Mouse (Mus musculus) lung, adult 2 months (tissue): ENCODE data around the gene Ccdc58. TPM values are rescaled to one million over a fixed set of nuclear protein-coding genes. Genes with fewer than 3 reads are reported as not detected.
"Not testable (repeated sequence)": the region's sequence is repeated elsewhere in the genome, so short reads cannot be mapped to it uniquely, and the experiment has no call there.

Experiments
- DNase-seq: peaks from one replicate; pipeline ENCODE4 v3.0.0; 2022
- H3K4me1 ChIP-seq: fragments of 200-500 bp; 2 replicates; pipeline ENCODE4 v1.6.1; 2011; ENCODE audit warnings: low read length; ENCODE audit not compliant: control insufficient read depth, insufficient read depth
- H3K4me3 ChIP-seq: fragments of 200-500 bp; replicated peaks from 2 replicates; pipeline ENCODE3; 2011; ENCODE audit warnings: low read depth, mild to moderate bottlenecking, control low read depth, low read length; ENCODE audit errors: extremely low read depth
- CTCF ChIP-seq: fragments of 200-500 bp; IDR thresholded peaks from 2 replicates; pipeline ENCODE4 v1.5.1; 2011; ENCODE audit warnings: mild to moderate bottlenecking, low read length, control low read depth; ENCODE audit not compliant: insufficient read depth
- POLR2A ChIP-seq: fragments of 200-500 bp; IDR thresholded peaks from 2 replicates; pipeline ENCODE4 v1.6.1; 2011; ENCODE audit warnings: low read depth, mild to moderate bottlenecking, control low read depth, low read length, borderline replicate concordance; ENCODE audit errors: extremely low read depth
- WGBS: fragments of 180-500 bp; shearing (Covaris S2); methylation state at CpG from one replicate; pipeline ENCODE4 v1.1.7; 2018; 5-methylcytosine and 5-hydroxymethylcytosine counted together
- polyA plus RNA-seq: library from polyadenylated mRNA; depleted of rRNA; stranded (reverse); fragments of >200 nt; gene quantifications from 2 replicates; pipeline ENCODE4 v1.2.3, GENCODE M21; 2012; rRNA removed

Ccdc58 gene
- polyA plus RNA-seq, 1 experiment: 6.8 TPM

DNA sequence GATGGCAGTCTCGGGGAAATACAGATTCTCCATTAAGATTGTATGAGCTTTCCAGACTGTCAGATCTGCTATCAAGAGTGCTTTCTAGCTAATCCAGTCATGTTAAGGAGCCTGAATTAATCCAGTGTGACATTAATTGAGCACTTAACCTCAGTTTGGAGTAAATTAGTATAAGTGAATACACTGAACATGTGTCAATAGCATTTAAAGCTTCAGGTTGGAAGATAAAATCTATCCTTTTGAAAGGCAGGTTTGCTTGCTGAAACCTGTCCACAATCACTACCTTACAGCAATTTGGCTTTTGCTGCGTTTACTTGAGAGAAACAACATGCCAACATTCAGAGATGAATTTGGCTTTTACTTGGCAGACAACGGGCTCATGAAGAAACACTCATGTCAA lies 22.6 kb downstream of the Ccdc58 start:
- Histone ChIP-seq H3K4me3 (no peak overlapping the region), H3K4me1 (no peaks in the 10 kb centered on the region)
- 75% methylated on average over 3 of the region's 3 CpGs for WGBS
- DNase-seq: no peak
- TF ChIP-seq CTCF (no peak), POLR2A (no peak)

DNA sequence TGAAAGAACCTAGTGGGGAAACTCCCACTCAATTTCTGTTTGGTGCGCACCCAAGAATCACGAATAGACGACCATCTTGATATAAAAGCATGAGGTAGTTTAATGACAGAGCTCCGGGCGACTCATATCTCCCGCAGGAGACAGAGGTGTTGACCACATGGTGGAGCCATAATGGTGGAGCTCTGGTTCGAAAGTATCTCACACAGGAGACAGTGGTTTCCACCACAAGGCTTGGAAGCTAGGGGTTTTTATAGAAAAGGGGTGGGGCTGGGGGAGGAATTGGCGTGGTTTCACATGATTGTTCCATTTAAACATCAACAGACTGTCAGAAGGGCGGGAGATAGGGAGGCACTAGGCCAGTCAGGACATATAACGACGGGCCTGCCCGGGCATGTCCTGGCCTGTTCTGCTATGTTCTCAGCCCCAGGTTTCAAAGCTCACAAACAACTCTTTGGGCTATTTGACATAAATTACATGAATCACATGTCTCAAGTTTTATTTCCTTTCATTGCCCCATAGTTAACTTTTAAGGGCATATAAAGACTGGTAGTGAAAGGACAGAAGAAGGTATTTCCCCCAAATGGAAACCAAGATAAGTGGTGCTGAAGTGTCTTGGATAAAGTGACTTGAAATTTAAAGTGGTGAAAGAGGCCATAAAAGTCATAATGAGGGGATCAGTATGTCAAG lies 26.5 kb downstream of the Ccdc58 start:
- WGBS: 84% methylated on average over 12 of the region's 12 CpGs
- H3K4me1 ChIP-seq, H3K4me3 ChIP-seq, DNase-seq: not testable (repeated sequence)

DNA sequence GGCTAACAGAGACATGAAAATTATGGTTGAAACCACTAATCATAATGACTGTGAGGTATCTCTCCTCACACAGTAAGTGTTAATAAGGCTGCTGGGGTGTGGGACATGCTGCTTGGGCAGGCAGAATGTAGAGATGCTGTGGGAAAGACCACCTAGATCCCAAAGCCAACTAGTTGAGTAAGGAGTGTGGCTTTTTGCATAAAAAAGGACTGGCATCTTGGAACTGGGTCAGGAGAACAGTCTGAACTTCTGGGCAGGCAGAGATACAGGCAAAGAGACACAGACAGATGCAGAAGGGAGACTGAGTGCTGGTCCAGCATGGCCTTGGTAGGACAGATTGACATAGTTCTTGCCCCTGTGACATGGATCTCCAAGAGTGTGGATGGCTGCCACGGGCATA lies 30.0 kb downstream of the Ccdc58 start:
- DNase-seq: no peak
- Histone ChIP-seq H3K4me1 (no peaks in the 10 kb centered on the region), H3K4me3 (no peak overlapping the region)
- WGBS: 81% methylated on average over 1 of the region's 1 CpGs
- no peak for TF ChIP-seq POLR2A
- TF ChIP-seq CTCF: no peak

DNA sequence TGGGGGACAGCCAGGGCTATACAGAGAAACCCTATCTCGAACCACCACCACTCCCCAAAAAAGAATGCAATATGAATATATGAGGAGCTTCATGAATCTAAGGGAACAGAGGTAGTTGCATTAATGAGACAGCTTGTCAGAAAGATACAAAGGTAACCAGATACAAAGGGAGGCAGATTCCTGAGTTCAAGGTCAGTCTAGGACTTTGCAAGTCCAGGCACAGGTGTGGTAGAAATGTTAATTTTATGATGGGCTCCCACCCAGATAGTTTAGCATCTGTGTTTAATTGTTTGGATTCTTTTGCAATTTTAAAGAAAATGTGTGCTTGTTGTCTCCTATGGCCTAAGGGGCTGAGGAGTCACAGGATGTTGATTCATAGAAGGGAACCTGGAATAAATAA lies 30.7 kb downstream of the Ccdc58 start:
- TF ChIP-seq POLR2A (no peak), CTCF (no peak)
- no peak for DNase-seq
- WGBS: 75% methylated on average over 1 of the region's 1 CpGs
- no peak overlapping the region for H3K4me3 ChIP-seq
- H3K4me1 ChIP-seq: no peaks in the 10 kb centered on the region

DNA sequence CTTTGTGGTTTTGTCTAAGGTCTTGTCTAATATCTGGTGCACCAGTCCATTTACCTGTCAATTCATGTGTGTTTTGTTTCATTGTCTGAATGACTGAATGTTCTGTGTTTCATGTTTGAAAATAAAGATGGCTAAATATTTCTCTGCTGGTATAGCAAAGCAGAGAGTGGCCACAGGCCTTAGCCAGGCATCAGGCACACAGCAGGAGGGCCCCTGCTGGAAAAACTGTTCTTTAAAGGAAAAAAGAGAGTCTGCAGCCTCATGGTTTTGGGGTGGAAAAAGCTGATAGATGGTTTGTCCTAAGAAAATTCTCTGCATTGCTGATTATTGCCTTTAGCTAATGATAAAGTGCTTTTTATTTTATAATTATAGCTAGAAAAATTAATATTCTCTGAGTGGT lies 40.0 kb downstream of the Ccdc58 start:
- not testable (repeated sequence) for H3K4me1 ChIP-seq, H3K4me3 ChIP-seq, DNase-seq

DNA sequence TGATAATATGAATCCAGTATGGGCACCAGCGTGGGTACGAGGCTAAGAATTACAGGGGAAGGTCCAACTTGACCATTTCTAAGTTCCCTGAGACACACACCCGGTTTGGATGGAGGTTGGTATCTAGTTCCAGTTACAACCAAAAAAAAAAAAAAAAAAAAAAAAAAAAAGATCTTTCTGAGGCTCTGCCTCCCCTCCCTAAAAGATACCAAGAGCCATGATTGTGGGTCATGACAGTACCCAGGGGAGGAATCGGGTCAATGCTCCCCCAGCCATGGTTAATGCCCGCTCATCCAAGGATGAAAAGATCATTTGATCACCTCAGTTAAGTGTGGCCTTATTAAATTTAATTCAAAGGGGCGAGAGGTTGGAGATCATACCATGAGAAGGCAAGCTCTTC lies 44.3 kb downstream of the Ccdc58 start:
- 91% methylated on average over 6 of the region's 6 CpGs for WGBS
- not testable (repeated sequence) for DNase-seq, H3K4me3 ChIP-seq, H3K4me1 ChIP-seq

DNA sequence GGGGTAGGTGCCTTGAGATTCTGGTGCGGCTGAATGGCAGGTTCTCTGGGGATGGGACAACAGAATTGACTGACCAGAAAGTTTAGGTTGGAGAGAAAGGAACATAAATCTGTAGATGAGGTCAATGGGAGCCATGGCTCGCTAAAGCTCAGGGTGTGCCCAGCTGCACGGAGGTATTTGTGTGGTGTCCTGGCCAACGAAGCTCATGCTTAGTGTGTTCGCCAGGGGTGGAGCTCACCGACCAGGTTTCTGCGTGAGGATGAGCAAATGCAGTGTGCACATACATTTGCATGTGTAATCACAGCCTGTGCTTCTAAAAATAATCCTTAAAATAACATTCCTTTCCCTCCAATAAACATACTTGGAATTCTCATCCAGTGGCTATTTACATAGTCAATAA lies 56.6 kb downstream of the Ccdc58 start:
- WGBS: 76% methylated on average over 7 of the region's 7 CpGs
- H3K4me3 ChIP-seq: no peak overlapping the region
- no peak for TF ChIP-seq CTCF
- TF ChIP-seq POLR2A: no peak
- no peaks in the 10 kb centered on the region for H3K4me1 ChIP-seq
- DNase-seq: no peak

DNA sequence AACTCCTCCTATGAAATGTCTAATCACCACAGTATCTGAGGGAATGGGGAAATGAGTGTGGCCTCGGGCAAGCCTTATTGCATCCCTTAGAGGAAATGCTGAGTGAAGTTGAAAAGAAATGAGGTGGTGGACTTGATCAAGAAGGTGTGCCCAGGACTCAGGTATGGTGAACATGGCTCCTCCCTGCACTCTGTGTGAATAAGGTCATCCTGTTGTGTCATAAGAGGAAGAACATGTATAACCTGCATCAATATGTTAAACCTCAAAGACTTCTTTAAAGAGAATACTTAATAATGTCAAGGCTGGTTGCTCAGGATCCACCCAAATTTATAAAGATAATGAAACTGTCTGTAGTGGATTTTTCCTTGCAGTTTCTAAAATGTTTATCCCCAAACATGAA lies 59.7 kb downstream of the Ccdc58 start, which contains the start of gene Csta1:
Csta1 (minus strand) TSS at position 101 of the 400 bp plus-strand sequence.
- no peak for DNase-seq
- TF ChIP-seq POLR2A: no peak
- TF ChIP-seq CTCF: no peak
- Histone ChIP-seq H3K4me3 (no peak within 1 kb of the TSS), H3K4me1 (no peaks in the 10 kb centered on the region)
- 54% methylated on average over 1 of the region's 1 CpGs for WGBS

DNA sequence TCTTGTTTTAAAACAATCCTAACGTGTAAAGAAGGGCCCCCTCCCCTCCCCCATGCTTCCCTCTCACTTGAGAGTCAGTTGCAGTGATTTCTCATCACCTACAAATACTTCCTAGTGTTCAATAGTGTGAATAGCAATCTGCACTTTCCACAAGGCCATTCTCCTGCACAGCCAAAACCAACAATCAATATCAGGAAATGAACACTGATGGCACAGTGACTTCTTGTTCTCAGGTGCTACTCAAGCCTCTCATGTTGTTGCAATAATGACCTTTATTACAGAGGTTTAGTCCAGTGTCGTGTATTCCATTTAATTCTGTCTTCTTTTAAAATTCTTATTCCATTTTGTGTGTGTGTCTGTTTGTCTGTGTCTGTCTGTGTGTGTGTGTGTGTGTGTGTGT lies 66.7 kb downstream of the Ccdc58 start:
- 65% methylated on average over 2 of the region's 2 CpGs for WGBS
- no peak overlapping the region for H3K4me3 ChIP-seq
- no peak for DNase-seq
- H3K4me1 ChIP-seq: no peaks in the 10 kb centered on the region
- TF ChIP-seq POLR2A: no peak
- no peak for TF ChIP-seq CTCF

Other genes with a start within 250 kb of the Ccdc58 start
- gene Parp14, start 200.1 kb upstream of the Ccdc58 start, polyA plus RNA-seq: 7.5 and 10.0 TPM in 2 replicates
- gene Parp9, start 133.2 kb upstream of the Ccdc58 start, polyA plus RNA-seq: 5.9 and 8.2 TPM in 2 replicates
- gene Dtx3l, start 132.5 kb upstream of the Ccdc58 start, polyA plus RNA-seq: 5.9 and 7.8 TPM in 2 replicates
- gene Kpna1, start 92.9 kb upstream of the Ccdc58 start, polyA plus RNA-seq: 4.2 and 7.4 TPM in 2 replicates
- gene Wdr5b, start 30.5 kb upstream of the Ccdc58 start, polyA plus RNA-seq: 1.2 and 2.5 TPM in 2 replicates
- 39.7 and 41.3 TPM in 2 replicates for gene Fam162a, start 91 bp upstream of the Ccdc58 start, polyA plus RNA-seq
- gene Csta1, start 59.6 kb downstream of the Ccdc58 start, polyA plus RNA-seq: 1.5 TPM in 1 of 2 replicates, not detected in the other
- 0.45 TPM in 1 of 2 replicates, not detected in the other for gene Stfa2l1, start 85.1 kb downstream of the Ccdc58 start, polyA plus RNA-seq
- not detected in 2 replicates for gene Gm5483, start 112.5 kb downstream of the Ccdc58 start, polyA plus RNA-seq
- not detected in 2 replicates for gene Gm5416, start 138.7 kb downstream of the Ccdc58 start, polyA plus RNA-seq
- 0.86 TPM in 1 of 2 replicates, not detected in the other for gene 2010005H15Rik, start 149.8 kb downstream of the Ccdc58 start, polyA plus RNA-seq
- gene Stfa1, start 205.3 kb downstream of the Ccdc58 start, polyA plus RNA-seq: not detected in 2 replicates